Mouse (Mus musculus) heart, adult 9 months (tissue): ENCODE measurements around the gene Sult6b2.

Source experiments
- DNase-seq, 2 experiments: peaks; one replicate each; pipeline ENCODE4 v3.0.0; 2022; ENCODE audit warnings: low spot score in 2 of 2

The Sult6b2 gene

DNA sequence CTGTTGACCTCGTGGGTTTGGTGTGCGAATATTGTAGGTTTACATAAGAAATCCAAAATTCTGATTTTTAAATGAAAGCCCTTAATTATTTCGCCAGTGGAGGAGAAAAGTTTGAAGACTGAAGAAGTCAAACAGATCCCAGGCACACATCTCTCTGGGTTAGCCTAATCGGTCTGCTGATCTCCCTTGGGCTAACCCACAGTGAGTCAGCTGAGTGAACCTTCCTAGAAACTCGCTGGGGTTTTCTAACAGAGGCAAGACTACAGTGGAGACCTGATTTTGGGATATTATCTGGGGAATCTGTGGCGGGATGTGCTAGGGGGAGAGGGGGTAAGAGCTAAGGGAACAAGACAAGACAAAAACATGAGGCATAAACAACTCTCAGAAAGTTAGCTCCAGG is 5.9 kb upstream of the Sult6b2 start:
- no peak for DNase-seq

DNA sequence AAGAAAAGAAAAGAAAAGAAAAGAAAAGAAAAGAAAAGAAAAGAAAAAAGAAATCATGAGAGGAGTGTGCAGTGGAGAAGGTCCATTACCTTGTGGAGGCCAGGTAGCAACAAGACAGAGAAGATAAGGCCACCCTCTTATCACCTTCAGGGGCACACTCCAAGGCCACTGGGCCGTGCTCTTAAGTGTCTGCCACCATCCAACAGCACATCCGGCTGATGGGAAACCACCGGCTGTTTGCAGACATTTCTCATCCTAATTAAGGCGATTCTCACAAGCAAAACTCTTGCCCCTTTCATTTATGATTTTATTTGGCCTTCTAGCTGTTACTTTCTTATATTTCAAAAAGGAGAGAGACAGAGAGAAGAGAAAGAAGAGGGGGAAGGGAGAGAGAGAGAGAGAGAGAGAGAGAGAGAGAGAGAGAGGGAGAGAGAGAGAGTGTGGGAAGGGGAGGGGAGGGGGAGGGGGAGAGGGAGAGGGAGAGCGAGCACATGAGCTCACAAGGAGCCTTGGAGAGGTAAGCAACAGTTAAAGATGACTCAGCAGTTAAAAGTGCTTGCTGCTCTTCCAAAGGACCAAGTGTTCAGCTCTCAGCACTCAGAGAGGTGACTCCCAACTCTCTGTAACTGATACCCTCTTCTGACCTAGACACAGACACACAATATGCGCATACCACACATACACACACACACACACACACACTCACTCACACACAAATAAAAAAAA is 5.2 kb upstream of the Sult6b2 start:
- no peak for DNase-seq

DNA sequence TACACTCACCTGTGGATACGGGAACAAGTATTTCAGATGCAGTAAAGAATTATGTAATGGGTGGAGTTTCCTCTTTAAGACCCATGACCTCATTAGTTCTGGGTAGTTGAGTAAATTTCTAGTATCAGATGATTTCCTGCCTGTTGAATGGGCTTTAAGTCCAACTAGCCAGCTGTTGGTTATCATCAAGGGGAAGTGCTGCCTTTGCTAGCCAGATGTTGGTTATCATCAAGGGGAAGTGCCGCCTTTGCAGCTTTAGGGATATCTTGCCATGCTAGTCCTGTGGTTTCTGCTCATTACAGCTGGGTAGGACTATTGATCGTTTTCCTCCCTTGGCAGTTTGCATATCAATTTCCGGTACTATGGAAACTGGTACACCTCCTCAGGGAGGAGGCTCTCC is 2.0 kb upstream of the Sult6b2 start:
- peak in 1 of 2 experiments; percentile 5 for DNase-seq

DNA sequence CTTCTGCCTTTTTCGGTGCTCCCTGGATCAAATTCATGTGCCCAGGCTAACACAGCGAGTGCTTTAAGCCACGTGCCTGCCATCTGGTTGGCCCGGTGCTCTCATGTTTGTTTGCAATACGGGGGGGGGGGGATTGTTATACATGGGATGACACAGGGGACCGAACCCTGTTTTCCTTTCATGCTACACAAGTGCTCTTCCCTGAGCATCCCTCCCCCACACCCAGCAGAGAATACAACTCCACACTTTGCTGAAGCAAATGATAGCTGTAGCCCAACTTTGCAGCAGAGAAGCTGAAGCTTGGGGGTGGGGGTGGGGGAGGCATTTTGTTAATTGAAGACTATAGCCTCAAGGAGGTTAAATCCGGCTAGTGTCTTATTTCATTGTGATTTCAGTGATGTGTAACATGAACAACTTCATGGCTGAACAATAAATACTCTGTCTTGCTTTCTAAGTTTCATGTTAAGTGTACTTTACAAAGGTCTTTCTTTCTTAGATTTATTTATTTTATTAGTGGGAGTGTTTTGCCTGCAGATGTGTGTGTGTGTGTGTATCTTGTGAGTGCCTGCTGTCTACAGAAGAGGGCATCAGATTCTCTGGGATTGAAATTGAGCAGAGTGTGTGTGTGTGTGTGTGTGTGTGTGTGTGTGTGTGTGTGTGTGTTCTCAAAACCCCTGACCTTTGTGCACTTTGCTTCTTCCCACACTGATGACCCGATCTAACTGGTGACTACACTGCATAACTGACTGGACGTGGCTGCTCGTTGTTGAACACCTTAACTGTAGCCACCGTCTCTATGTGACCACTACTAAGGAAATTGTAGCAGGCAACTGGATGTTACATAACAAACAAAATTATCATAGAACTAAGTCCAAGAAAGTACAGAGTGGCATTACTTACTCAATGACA is 1.4 kb downstream of the Sult6b2 start:
- DNase-seq, result no peak

DNA sequence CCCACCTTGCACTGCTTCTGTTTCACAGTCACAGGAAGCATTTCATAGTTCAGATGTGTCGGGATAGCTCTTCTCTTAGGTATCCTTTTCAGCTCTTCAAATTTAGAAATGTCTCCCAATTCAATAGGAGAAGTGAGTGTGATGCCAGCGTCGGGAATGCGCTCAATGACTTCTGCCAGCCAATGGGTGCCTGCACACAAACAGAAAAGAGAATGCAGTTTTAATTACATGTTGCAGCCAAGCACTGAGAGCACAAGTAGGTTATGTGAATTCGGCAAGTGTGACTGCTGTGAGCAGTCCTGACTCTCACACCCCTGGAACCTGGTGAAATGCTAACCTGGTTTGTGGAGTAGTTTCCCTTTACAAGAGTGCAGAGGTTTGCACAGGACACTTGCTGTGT is 2.6 kb downstream of the Sult6b2 start:
- DNase-seq, result no peak

DNA sequence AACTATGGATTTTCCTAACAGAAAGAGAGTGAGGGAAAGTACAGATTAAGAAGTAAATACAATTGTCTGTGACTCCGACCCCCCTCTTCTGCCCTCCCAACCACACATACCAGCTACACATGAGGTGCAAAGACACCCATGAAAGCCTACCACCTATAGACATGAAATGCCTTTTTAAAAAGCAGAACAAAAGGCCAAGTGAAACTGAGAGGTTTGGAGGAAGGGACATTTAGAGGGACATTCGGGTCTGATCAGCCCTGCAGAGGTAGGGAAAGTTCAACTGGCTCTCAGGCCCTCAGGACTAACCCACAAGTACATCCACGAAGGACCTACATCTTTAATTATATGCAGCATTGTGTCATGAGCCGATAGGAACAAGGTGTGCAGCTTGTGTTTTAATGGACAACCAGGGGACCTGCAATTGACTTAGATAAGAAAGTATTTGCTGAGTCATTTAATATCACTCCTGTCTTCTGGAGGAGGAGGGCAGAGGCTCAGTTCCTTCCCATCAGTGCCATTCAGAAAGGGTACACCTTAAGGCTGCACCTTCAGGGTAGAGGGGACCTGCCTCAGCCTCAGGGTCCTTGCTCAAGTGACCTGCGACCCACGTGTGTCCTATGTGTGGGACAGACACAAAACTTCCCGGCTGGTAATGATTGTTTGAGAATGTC is 4.5 kb downstream of the Sult6b2 start:
- no peak for DNase-seq

DNA sequence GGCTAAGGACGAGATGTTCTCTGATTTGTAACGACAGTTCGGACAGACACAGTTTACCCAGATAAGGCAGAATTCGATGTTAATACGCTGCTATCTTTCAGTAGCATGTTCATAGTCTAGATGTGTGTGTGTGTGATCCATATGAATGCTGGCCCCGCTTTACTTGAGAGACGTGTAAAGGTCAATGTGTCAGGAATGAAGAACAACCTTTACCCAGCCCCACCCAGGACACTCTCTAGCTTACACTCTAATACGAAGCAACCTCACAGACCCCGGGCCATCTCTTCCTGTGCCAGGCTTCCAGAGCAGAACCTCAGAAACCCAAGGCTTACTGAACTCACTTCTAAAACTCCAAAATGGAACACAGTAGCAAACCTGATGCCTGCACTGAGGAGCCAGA is 5.5 kb downstream of the Sult6b2 start:
- DNase-seq, result no peak

DNA sequence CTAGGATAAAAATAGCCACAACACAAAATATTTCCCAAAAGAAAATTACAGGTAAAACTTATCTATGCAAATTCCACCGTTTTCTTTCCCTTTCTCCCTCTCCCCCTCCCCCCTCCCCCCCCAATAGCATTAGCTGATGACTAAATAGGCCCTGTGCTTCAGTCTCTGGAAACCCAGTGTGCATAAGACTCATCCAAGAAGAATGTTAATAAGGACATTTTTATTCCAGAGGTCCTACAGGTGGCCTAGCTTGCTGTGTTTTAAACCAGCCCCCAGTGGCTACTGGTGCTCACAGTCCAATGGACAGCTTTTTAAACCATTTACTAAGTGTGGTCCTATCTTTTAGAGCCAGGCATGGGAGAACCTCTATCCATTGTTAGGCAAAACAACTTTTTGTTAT is 6.3 kb downstream of the Sult6b2 start:
- no peak for DNase-seq

DNA sequence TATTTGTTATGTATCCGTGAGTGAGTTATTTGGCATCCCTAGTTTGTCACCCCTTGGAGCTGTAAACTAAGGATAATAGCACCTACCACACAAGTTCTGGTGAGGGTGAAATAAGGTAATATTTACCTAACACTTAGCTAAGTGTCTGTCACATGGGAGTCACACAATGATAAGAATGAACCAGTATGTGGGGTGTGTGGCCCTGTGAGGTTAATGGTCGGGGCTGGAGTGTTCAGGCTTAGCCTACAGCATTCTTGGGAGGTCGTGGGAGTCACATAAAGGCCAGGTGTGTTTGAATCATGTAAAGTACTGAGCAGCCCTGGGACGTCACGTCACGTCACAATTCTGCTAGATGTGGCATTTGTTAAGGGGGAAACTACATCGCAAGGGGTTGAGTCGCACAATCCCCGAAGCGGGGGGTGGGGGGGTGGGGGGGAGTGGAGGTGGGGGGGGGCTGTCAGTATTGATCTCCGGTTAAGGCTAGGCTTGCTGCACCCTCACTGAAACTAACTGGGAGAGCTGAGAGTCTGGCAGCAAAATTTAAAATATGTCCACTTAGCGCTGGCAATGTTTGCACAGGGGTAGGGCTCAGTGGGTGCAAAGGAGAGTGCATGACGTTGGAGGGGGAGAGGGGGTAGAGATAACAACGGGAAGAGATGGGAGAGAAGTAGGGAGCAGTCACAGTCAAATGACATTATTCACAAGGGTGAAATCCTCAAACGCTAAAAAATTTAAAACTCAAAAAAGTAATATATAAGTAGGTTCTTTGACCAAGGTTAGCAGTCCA is 8.5 kb downstream of the Sult6b2 start:
- DNase-seq, result no peak

DNA sequence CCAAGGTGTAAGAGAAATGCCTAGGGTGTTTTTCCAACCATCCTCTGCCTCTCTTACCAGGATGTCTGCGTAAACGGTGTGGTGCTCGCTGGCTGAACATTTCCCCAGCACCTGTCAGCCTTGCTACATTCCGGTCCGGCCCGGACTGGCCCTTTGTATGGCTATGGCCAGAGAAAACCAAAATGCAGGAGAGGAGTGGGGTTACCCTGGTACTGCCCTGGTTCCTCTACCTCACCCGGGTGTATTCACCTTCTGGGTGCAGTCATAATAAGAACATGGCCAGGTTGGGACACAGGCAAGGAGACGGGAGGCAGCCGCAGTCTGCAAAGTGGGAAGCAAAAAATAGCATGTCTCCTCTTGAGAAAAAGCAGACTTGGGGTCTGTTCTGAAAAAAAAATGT is 9.2 kb downstream of the Sult6b2 start:
- no peak for DNase-seq

DNA sequence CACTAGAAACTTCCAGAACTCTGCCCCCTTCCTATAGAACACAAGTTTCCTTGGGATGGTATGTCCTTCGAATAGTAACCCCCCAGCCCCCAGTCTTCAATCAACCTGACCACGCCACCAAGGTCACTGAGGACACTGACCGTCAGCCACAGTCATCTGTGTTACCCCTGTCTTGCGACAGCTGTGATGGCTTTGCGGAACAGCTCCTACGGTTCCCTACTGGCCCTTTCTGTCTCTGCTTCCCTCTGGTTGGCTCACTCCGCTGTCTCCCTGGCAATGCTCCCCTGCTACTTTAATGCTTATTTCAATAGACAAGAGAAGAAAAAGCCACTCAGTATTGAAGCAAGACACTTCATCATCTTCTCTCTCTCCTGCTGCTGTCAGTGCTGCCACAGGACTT is 10.8 kb downstream of the Sult6b2 start:
- no peak for DNase-seq

DNA sequence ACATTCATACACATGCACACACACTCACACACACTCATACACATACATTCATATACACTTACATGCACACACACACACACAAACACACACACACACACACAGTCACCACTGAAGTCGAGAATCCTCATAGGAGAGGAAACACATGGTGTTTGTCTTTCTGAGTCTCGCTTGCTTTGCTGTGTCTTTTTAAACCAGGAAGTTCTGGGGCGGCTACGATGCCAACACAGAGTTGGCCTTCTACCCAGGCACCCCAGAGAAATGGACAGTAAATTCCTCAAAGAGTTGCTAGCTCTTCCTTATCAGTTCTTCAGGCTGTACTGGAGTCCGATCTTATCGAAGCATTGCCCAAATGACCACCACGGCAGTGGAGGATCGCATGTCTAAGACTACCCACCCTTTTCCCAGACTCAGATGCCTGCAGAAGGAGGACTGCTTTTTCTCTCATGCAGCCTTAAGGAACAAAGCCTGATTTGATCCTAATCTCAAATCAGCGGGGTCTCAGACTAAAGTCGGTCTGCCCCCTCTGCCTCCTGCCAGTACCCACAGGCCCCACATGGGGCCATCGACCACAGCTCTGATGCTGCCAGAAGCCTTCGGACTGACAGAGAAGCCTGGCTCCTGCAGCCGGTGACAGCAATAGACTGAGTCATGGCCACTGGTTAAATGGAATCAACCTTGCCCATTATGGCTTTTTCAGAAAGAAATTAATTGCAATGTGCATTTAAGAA is 11.9 kb downstream of the Sult6b2 start:
- no peak for DNase-seq

DNA sequence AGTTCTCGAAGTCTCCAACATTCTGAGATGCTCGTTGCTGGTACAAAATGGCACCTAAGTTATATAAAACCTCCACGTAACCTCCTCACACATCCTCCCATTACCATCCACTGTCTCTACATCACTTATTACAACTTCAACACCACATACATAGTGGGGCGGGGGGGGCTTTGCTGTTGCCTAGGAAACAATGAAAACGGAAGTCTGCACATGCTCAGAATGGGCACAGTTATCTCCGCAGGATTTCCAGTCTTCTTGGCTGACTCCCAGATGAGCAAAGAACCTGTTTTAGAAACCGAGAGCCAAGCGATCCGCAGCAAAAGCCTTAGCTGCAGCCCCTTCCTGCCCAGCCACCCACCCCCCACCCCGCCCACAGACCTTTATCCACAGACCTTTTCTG is 14.6 kb downstream of the Sult6b2 start:
- DNase-seq, result no peak

DNA sequence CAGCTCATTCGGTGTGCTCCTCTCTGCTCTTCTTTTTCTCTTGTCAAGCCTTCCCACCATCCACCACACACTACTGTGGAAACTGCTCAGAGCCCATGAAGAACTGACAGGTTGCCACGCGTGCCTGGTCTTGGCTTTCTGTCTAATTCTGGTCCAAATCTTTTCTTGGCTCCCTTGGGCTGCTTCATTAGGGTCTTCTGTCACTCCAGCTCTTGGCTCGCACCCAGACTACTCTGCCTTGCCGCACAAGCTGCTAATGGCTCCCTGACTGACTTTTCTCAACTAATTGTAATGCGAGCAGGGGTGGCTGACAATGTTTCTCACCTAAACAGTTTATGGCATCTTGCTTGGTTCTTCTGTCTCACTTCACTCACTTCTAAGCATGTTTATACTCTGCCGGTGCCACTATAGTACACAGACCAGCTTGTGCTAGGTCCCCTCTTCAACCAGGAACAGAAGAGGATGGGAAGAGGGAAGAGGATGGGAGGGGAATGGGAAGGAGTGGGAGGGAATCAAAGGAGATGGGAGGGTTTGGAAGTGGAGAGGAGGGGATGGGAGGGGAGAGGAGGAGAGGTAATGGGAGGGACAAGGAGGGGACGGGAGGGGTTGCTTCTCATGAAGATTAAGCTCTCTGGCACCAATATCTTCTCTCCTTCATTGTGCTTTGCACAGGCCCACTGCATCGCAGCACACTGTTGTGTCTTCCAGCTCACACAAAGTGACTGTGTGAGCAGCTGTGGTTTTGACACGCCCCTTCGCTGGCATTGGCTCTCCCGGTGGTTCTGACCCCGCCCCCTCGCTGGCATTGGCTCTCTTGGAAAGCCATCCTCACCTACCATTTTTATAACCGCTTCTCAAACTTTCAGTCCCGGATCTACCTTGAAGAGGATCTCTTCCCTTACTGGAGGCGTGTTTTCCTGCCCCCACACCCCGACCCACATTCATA is 16.0 kb downstream of the Sult6b2 start:
- DNase-seq, result no peak

DNA sequence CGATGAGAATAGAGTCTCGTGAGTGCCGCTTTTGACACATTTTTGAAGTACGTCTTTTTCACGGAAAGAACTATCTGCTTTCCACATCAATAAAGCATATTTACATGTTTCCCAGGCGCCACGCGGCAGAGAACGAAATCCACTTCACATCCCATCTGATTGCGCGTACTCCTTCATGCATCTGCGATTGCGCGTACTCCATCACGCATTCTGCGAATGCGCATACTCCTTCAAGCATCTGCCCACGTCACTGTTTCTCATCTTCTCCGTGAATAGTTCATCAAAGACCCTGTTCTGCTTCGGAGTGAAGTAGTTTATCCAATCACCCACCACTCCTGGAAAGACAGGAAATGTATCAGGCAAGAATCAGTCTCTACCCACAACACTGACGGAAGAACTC is 18.2 kb downstream of the Sult6b2 start:
- DNase-seq, result no peak

DNA sequence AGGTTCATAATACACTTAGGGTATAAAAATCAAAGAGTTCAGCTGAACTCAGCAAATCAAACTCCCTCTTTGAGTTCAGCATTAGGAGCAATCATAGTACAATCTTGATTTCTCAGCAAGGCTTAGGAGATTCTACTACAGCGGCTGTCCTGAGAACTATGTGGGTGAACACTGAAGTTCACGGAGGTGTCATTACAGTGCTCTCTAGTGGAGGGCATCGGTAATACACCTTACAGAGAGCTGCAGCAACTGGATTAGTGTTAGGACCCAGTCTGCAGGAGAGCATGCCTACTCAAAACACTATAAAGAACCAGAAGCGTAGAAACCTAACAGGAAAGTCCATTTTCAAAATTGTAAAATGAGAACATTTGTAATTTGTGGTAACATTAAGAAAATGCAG is 19.0 kb downstream of the Sult6b2 start:
- DNase-seq, result peak; percentile 10 to 43

DNA sequence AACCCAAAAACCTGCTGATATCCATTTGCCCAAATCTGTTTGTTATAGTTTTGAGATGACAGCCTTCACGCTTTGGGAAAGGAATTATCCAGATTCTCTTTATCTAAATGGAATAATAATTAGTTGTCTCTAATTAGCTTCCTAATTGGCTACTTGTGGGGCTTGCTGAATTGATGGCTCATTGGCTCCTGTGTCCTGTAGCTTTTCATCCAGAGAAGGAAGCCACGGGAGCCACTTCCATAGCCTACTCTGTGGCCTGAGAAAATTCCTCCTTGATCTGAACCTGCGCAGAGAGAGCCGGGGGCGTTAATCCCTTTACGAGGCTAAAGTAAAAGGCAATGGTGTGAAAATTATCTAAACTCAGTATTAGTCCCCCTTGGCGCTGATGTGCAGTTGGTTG is 23.0 kb downstream of the Sult6b2 start:
- DNase-seq, result no peak

DNA sequence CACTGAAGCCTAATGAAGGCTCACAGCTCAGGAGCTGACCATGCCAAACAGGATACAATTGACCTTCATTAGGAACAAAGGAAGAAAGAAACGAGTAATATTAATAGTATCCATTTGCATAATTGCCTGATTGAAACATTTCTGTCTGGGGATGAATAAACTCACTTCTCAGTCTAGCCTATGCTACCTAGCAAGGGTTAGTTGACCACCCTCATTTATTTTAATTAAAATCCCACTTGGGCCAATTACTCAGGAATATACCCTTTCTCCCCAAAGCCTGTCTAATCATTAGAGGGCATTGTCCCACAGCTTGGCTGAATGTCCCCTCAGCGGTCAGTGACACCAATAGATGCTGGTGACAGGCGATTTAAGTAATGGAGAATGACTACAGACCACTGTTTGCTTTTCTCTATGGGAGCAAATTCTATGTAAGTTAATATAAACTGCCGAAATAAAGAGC is 23.7 kb downstream of the Sult6b2 start:
- no peak for DNase-seq

DNA sequence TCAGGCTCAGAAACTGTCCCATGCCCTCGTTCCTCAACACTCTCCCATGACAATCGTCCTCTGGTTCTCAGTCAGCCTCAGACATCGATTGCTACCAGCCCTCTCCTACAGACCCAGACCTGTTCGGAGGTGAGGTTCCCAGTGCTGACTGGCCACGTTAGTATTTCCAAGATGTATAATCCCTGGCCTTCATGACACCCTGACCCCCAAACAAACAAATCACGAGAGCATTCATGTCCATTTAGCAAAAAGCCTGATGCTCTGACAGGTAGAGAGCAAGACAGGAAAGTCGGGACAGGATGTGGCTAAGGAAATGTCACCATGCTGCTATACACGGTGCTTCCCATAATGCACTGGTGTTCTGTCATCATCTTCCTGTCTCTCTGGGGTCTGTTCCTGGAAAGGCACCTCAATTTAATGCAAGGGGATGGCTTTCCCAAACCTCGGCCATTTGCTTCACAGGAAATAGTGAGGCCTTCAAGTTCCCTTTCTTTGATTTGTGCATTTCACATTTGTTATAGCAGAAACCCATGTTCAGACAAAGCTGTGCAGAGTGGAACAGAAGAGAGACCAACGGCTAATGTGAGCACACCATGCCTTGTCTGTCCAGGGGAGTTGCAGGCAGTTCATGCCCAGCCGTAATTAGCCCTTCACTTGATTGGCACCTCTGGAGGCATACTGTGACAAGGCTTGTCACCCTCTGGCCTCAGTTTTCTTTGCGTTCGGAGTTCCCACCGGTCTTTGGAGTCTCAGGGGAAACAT is 24.3 kb downstream of the Sult6b2 start:
- DNase-seq, result no peak
